Mouse (Mus musculus) kidney, postnatal 14 days (tissue): ENCODE measurements at regions not wholly inside any gene's neighbourhood (a gene's known extent, or its start where the extent isn't known, plus 50 kb on each side); places are given as distances from the start of the nearest gene placed in this dataset.

Experiments
- DNase-seq: peaks from one replicate; pipeline ENCODE4 v3.0.0; 2022; ENCODE audit warnings: mixed read lengths

GRCm38 (mm10) chr2:51321676-51322075 is 172.8 kb upstream of the Rnd3 start:
- no peak for DNase-seq

- DNase-seq: no peak
Observed at GRCm38 (mm10) chr2:51316452-51316851, 167.5 kb upstream of the Rnd3 start.

- no peak for DNase-seq
Observed at GRCm38 (mm10) chr2:51313414-51313813, 164.5 kb upstream of the Rnd3 start.

- DNase-seq: no peak
Observed at GRCm38 (mm10) chr2:51306257-51306656, 157.3 kb upstream of the Rnd3 start.

GRCm38 (mm10) chr2:51305411-51305810 is 156.5 kb upstream of the Rnd3 start:
- DNase-seq: peak; percentile 72

- DNase-seq: no peak
Observed at GRCm38 (mm10) chr2:51304694-51305093, 155.8 kb upstream of the Rnd3 start.

- peak; percentile 13 for DNase-seq
Observed at GRCm38 (mm10) chr2:51290659-51291260, 141.8 kb upstream of the Rnd3 start.

- DNase-seq: no peak
Observed at GRCm38 (mm10) chr2:51288678-51289077, 139.8 kb upstream of the Rnd3 start.

GRCm38 (mm10) chr2:51285632-51286031 is 136.7 kb upstream of the Rnd3 start:
- DNase-seq: no peak

GRCm38 (mm10) chr2:51284781-51285225 is 135.9 kb upstream of the Rnd3 start:
- DNase-seq: peak; percentile 27

GRCm38 (mm10) chr2:51279396-51280045 is 130.6 kb upstream of the Rnd3 start:
- no peak for DNase-seq

- DNase-seq: no peak
Observed at GRCm38 (mm10) chr2:51278824-51279223, 129.9 kb upstream of the Rnd3 start.

GRCm38 (mm10) chr2:51278356-51278755 is 129.4 kb upstream of the Rnd3 start:
- DNase-seq: no peak

GRCm38 (mm10) chr2:51276591-51276990 is 127.7 kb upstream of the Rnd3 start:
- no peak for DNase-seq

- no peak for DNase-seq
Observed at GRCm38 (mm10) chr2:51273300-51273699, 124.4 kb upstream of the Rnd3 start.

GRCm38 (mm10) chr2:51268532-51268931 is 119.6 kb upstream of the Rnd3 start:
- DNase-seq: peak; percentile 6

GRCm38 (mm10) chr2:51267662-51268061 is 118.8 kb upstream of the Rnd3 start:
- DNase-seq: no peak

GRCm38 (mm10) chr2:51262506-51262905 is 113.6 kb upstream of the Rnd3 start:
- DNase-seq: no peak

GRCm38 (mm10) chr2:51250798-51251197 is 101.9 kb upstream of the Rnd3 start:
- DNase-seq: no peak

GRCm38 (mm10) chr2:51241573-51241972 is 92.7 kb upstream of the Rnd3 start:
- no peak for DNase-seq

- DNase-seq: no peak
Observed at GRCm38 (mm10) chr2:51240000-51240399, 91.1 kb upstream of the Rnd3 start.

GRCm38 (mm10) chr2:51238992-51239391 is 90.1 kb upstream of the Rnd3 start:
- DNase-seq: no peak

GRCm38 (mm10) chr2:51238131-51238931 is 89.4 kb upstream of the Rnd3 start:
- no peak for DNase-seq

- DNase-seq: peak; percentile 4
Observed at GRCm38 (mm10) chr2:51237451-51237850, 88.5 kb upstream of the Rnd3 start.
